Mouse (Mus musculus) heart, embryonic 12.5 days (tissue): ENCODE results near the gene Htr5b. TPM values are rescaled to one million over a fixed set of nuclear protein-coding genes. Genes with fewer than 3 reads are reported as not detected.

Source experiments
- ATAC-seq: fragments of 200-750 bp; cut with Nextera tagmentation; 2 replicates; pipeline ENCODE4 v1.8.0; 2017; ENCODE audit warnings: moderate TSS enrichment, moderate library complexity; ENCODE audit not compliant: insufficient number of reproducible peaks, low FRiP score
- H3K27ac ChIP-seq: fragments of 300-500 bp; sonication (generic); 2 replicates; pipeline ENCODE4 v1.5.1; 2016; ENCODE audit warnings: mild to moderate bottlenecking, moderate library complexity; ENCODE audit not compliant: poor library complexity, severe bottlenecking
- H3K27me3 ChIP-seq: fragments of 300-500 bp; sonication (generic); replicated peaks from 2 replicates; pipeline ENCODE4 v1.6.1; 2016; ENCODE audit warnings: mild to moderate bottlenecking, moderate library complexity
- H3K36me3 ChIP-seq: fragments of 300-500 bp; sonication (generic); 2 replicates; pipeline ENCODE4 v1.6.1; 2016; ENCODE audit warnings: mild to moderate bottlenecking, moderate library complexity
- H3K4me1 ChIP-seq: fragments of 300-500 bp; sonication (generic); replicated peaks from 2 replicates; pipeline ENCODE4 v1.6.1; 2016; ENCODE audit warnings: mild to moderate bottlenecking
- H3K4me2 ChIP-seq: fragments of 300-500 bp; sonication (generic); 2 replicates; pipeline ENCODE4 v1.6.1; 2016; ENCODE audit warnings: mild to moderate bottlenecking, moderate library complexity
- H3K4me3 ChIP-seq: fragments of 300-500 bp; sonication (generic); 2 replicates; pipeline ENCODE4 v1.5.1; 2016; ENCODE audit warnings: mild to moderate bottlenecking
- H3K9ac ChIP-seq: fragments of 300-500 bp; sonication (generic); 2 replicates; pipeline ENCODE4 v1.6.1; 2016; ENCODE audit warnings: mild to moderate bottlenecking, moderate library complexity
- H3K9me3 ChIP-seq: fragments of 300-500 bp; sonication (generic); replicated peaks from 2 replicates; pipeline ENCODE4 v1.6.1; 2016; ENCODE audit warnings: mild to moderate bottlenecking, moderate library complexity
- WGBS: fragments of 180-500 bp; shearing (Covaris S2); methylation state at CpG from one replicate; pipeline ENCODE4 v1.1.7; 2016; 5-methylcytosine and 5-hydroxymethylcytosine counted together
- polyA plus RNA-seq: library from polyadenylated mRNA; unstranded; fragments of >200 nt; fragmentation: Nextera tagmentation; extraction: Ambion mirVana; gene quantifications from 2 replicates; pipeline ENCODE4 v1.2.1, GENCODE M21; 2016

Gene Htr5b
- polyA plus RNA-seq = 0.26 TPM in 1 of 2 replicates, not detected in the other

DNA sequence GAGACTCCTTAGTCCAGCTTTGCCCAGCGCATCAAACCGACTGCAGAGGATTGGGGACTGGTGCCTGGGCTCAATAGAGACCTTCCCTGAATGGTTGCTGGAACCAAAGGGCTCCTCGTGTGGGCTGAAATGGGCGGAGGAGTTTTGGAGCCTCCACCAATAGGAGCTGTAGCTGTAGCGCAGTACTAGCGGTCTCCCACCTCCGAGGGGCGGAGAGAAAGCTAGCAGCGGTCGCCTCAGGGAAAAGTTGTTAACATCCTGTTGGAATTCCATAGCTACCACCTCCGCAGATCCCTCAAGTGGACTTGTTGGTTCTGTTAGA lies at the start of gene Htr5b:
Gene Htr5b (minus strand): TSS at position 67 of the 322 bp plus-strand sequence.
- Histone ChIP-seq H3K27me3 (peaks cover 42% of the 10 kb centered on the region), H3K9ac (0 out of 2 replicates have a peak within 1 kb of the TSS, but pooled peaks have one; percentile 1), H3K4me1 (peaks cover 14% of the 10 kb centered on the region), H3K9me3 (no peaks in the 10 kb centered on the region), H3K27ac (no peak within 1 kb of the TSS), H3K36me3 (no peaks in the 10 kb centered on the region), H3K4me3 (peak within 1 kb of the TSS; percentile 41), H3K4me2 (peak within 1 kb of the TSS; percentile 71)
- 1% methylated on average over 11 of the region's 11 CpGs for WGBS
- ATAC-seq = peak; percentile 80; the same call in 1 of the 2 replicates

DNA sequence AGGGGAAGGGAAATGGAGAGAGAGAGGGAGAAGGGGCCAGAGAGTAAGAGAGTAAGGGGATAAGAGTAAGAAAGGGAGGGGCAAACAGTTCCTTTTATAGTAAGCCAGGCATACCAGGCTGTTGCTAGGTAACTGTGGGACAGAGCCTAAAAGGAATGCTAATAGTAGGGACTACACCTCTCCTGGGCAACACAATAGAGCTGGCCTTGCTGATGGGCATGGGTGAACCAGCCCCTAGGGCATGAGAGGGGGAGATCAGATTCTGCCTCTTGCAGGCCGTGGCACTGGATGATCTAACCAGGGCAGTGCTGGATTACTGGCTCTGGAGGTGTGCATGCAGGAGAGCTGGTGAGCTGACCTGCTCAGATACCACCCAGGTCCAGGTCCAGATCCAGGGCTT lies 49.2 kb upstream of the Htr5b start:
- no peak overlapping the region for H3K4me2 ChIP-seq
- H3K9ac ChIP-seq = no peak overlapping the region
- no peaks in the 10 kb centered on the region for H3K4me1 ChIP-seq
- no peak overlapping the region for H3K4me3 ChIP-seq
- no peaks in the 10 kb centered on the region for H3K9me3 ChIP-seq
- no peak overlapping the region for H3K27ac ChIP-seq
- ATAC-seq = no peak
- H3K36me3 ChIP-seq = no peaks in the 10 kb centered on the region
- 60% methylated on average over 1 of the region's 1 CpGs for WGBS
- no peaks in the 10 kb centered on the region for H3K27me3 ChIP-seq

DNA sequence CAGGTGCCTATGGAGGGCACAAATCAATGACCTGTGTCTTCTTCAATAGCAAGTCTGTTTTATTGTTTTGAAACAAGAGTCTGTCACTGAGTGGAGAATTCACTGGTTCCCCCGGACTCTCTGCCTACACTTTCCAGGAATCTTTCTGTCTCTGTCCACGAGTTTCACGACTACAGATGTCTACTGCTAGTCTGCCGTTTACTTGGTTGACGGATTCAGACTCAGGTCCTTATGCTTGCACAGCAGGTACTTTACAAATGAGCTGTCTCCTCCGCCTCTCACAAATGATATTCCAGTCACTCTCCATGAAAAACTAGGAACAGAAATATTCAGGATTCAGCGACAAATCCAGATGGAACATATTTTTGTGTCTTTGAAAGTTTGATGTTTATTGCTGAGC lies 42.3 kb upstream of the Htr5b start:
- H3K9me3 ChIP-seq = no peaks in the 10 kb centered on the region
- H3K4me1 ChIP-seq = 0 out of 2 replicates have a peak, but pooled peaks cover 5% of the 10 kb centered on the region
- no peak for ATAC-seq
- H3K4me3 ChIP-seq = no peak overlapping the region
- no peak overlapping the region for H3K27ac ChIP-seq
- no peaks in the 10 kb centered on the region for H3K36me3 ChIP-seq
- H3K27me3 ChIP-seq = no peaks in the 10 kb centered on the region
- 72% methylated on average over 7 of the region's 7 CpGs for WGBS
- H3K4me2 ChIP-seq = no peak overlapping the region
- no peak overlapping the region for H3K9ac ChIP-seq

DNA sequence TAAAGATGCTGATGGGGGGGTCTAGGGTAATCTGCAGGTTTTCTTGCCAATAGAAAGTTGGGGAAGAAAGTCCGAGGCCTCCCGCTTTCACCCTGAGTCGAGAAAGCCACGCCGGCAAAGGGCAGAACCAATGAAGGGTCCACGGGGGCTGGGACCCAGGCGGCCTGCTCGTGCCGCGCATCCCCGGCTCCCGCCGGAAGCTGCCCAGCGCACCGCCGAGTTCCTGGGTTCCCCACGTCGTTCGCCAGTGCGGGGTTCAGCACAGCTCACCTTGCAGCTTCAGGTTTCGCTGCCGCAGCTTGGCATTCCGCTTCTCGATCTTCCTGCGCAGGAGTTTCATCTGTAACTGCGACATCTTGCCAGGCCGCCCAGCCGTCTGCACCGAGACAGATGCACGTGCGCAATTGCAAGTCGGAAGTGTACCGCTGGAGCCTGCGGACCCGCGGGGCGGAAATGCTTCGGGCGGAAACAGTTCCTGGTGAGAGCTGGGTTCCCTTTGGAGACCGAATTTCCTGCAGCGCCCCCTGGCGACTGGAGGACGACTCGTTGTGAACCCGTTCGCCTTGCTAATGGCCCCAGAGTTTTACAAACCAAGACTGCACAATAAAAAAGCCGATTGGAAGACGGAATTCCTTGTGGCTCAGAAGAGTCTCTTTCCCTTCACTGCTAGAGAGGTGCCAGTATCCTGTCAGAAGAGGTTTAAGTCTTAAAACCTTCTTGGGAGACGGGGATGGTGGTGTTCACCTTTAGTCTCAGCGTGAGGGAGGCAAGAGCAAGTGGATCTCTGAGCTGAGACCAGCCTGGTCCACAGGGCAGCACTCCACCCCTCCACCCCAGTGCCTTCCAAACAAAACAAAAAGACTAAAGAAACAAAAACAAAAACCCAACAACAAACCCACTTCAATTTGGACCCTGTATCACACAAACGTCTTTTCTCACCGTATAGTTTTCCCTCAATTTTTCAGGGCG lies 39.5 kb upstream of the Htr5b start, which contains the start of gene Ddx18:
Gene Ddx18 (minus strand): TSS at position 469 of the 969 bp plus-strand sequence.
- peak within 1 kb of the TSS; percentile 95 for H3K4me3 ChIP-seq
- H3K9me3 ChIP-seq = no peaks in the 10 kb centered on the region
- H3K9ac ChIP-seq = peak within 1 kb of the TSS; percentile 76
- 0 out of 2 replicates have a peak, but pooled peaks cover 5% of the 10 kb centered on the region for H3K4me1 ChIP-seq
- no peaks in the 10 kb centered on the region for H3K27me3 ChIP-seq
- 6% methylated on average over 53 of the region's 53 CpGs for WGBS
- H3K27ac ChIP-seq = 0 out of 2 replicates have a peak within 1 kb of the TSS, but pooled peaks have one; percentile 45
- peak within 1 kb of the TSS; percentile 76 for H3K4me2 ChIP-seq
- ATAC-seq = peak; percentile 94
- peaks cover 23% of the 10 kb centered on the region for H3K36me3 ChIP-seq

DNA sequence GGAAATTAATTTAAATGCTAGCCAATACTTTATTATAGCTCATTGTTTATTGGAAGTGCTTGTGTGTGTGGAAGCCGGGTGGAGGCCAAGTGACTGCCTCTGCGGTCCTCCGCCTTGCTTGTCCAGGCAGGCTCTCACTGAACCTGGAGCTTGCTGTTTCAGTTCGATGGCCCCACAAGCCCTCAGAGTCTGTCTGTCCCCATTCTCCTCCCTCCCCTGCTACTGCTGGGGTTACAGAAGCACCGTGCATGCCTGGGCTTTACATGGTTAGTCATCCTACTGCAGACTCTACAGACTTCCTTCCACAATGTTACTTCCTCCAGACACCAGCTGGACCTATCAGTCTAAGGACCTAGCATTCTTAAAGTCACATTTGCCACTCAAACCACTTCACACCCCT lies 29.6 kb upstream of the Htr5b start:
- no peak for ATAC-seq

DNA sequence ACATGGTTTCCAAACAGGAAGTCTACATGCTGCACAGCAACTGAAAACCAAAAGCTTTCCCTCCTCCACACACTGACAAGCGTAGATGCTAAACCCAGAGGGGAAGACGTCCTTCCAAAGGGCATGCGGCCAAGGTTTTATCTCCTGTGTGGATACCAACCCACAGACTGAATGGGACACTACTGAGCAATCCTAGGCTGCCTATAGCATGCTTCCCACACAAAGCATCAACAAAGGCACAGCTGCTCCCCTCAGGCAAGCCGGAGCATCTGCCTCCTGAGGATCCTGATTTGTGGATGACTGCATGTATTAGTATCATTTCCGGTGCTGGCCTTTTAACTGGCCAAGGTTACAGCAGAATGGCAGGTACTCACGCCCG lies 23.2 kb upstream of the Htr5b start:
- H3K27ac ChIP-seq = no peak overlapping the region
- WGBS = 75% methylated on average over 7 of the region's 7 CpGs
- no peak overlapping the region for H3K4me2 ChIP-seq
- peaks cover 63% of the 10 kb centered on the region for H3K36me3 ChIP-seq
- ATAC-seq = no peak
- no peaks in the 10 kb centered on the region for H3K27me3 ChIP-seq
- no peak overlapping the region for H3K9ac ChIP-seq
- no peak overlapping the region for H3K4me3 ChIP-seq
- no peaks in the 10 kb centered on the region for H3K4me1 ChIP-seq
- H3K9me3 ChIP-seq = no peaks in the 10 kb centered on the region

More for the DNA sequence above, 29.6 kb upstream of the Htr5b start:
- Histone ChIP-seq H3K9me3 (no peaks in the 10 kb centered on the region), H3K4me3 (no peak overlapping the region), H3K27me3 (no peaks in the 10 kb centered on the region), H3K27ac (no peak overlapping the region), H3K4me2 (no peak overlapping the region), H3K36me3 (peaks cover 95% of the 10 kb centered on the region), H3K9ac (no peak overlapping the region), H3K4me1 (no peaks in the 10 kb centered on the region)
- WGBS = 91% methylated on average over 5 of the region's 5 CpGs

DNA sequence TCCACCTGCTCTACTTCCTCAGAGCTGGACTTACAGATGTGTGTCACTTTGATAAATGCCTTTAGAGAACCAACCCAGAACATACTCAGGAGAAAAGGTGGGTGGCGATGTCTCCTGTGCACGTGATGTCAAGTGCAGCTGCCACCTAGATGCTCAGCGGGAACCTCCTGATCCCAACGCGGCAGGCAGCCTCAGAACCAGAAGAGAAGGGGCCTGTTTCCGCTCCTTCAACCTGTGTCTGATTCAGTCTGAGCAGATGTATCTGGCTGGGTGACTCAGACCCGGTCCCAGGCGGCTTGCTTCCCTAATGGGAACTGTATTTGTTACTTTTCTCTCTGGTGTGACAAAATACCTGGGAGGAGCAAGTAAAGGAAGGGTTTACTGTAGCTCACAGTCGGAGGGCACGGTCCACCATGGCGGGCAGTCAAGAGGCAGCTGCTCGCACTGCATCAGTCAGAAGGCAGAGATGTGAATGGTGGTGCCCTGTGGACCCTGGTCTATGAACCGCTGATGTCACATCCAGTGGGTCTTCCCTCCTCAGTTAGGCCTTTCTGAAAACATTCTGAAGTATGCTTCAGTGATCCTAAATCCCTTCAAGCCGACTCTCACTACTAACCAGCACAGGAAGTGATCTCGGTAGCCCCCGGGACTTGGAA lies 22.7 kb upstream of the Htr5b start:
- peaks cover 58% of the 10 kb centered on the region for H3K36me3 ChIP-seq
- H3K4me3 ChIP-seq = no peak overlapping the region
- H3K27ac ChIP-seq = no peak overlapping the region
- WGBS = 77% methylated on average over 16 of the region's 16 CpGs
- no peaks in the 10 kb centered on the region for H3K9me3 ChIP-seq
- no peaks in the 10 kb centered on the region for H3K27me3 ChIP-seq
- H3K9ac ChIP-seq = no peak overlapping the region
- no peaks in the 10 kb centered on the region for H3K4me1 ChIP-seq
- no peak for ATAC-seq
- H3K4me2 ChIP-seq = no peak overlapping the region

DNA sequence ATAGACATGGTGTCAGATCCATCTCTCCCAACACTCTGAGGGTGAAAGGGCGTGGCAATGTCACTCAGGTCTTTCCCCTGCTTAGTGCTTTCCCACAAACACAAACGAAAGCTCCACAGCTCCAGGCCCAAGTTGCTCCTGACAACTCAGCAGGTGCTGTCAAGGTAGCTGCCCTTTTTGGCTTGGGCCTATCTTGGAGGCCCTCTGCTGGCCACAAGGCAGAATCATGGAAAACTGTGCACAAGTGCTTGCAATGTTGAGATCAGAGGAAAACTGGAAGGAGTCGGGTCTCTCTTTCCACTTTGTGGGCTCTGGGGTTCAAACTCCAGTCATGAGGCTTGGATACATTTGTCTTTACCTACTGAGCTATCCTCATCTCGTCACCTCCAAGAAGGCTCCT lies 21.2 kb upstream of the Htr5b start:
- Histone ChIP-seq H3K4me2 (no peak overlapping the region), H3K9me3 (no peaks in the 10 kb centered on the region), H3K36me3 (peaks cover 43% of the 10 kb centered on the region), H3K9ac (no peak overlapping the region), H3K27ac (no peak overlapping the region), H3K4me3 (no peak overlapping the region), H3K27me3 (no peaks in the 10 kb centered on the region), H3K4me1 (no peaks in the 10 kb centered on the region)
- ATAC-seq = no peak
- WGBS = 75% methylated on average over 4 of the region's 4 CpGs

DNA sequence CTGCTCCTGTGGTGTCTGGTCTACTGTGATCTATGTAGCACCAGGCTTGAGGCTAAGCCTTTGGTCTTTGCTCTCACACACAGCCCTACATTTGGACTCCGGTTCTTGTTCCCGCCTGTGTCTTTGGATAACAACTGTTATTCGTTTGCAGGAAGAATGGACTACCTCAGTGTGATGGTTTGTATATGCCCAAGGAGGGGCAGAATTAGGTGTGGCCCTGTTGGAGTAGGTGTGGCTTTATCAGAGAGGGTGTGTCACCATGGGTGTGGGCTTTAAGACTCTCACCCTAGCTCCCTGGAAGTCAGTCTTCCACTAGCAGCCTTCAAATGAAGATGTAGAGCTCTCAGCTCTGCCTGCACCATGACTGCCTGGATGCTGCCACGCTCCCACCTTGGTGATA lies 20.4 kb upstream of the Htr5b start:
- WGBS = 89% methylated on average over 4 of the region's 4 CpGs
- H3K9me3 ChIP-seq = no peaks in the 10 kb centered on the region
- H3K4me2 ChIP-seq = no peak overlapping the region
- no peaks in the 10 kb centered on the region for H3K27me3 ChIP-seq
- no peak for ATAC-seq
- H3K27ac ChIP-seq = no peak overlapping the region
- no peak overlapping the region for H3K9ac ChIP-seq
- no peak overlapping the region for H3K4me3 ChIP-seq
- peaks cover 36% of the 10 kb centered on the region for H3K36me3 ChIP-seq
- no peaks in the 10 kb centered on the region for H3K4me1 ChIP-seq

DNA sequence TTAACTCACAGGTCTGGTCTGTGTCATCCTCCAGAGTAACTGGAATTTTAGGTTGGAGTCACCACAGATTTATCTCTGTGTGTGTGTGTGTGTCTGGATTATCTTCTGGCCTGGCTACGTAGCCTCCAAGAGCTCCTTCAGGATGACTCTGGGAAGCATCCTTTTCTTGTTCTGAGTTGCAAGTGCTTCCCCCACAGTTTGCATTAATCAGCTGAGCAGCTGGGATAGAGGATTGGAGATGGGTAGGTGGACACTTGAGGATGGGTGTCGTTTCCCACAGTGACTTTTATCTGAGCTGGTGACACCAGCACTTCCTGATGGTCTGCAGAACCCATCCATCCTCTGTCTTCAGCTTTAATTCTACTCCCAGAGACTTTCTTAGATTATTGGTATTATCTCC lies 18.6 kb upstream of the Htr5b start:
- no peak for ATAC-seq
- Histone ChIP-seq H3K4me3 (no peak overlapping the region), H3K4me1 (no peaks in the 10 kb centered on the region), H3K9ac (no peak overlapping the region), H3K9me3 (no peaks in the 10 kb centered on the region), H3K27ac (no peak overlapping the region), H3K36me3 (peaks cover 20% of the 10 kb centered on the region), H3K27me3 (no peaks in the 10 kb centered on the region), H3K4me2 (no peak overlapping the region)
- 35% methylated on average over 2 of the region's 2 CpGs for WGBS

DNA sequence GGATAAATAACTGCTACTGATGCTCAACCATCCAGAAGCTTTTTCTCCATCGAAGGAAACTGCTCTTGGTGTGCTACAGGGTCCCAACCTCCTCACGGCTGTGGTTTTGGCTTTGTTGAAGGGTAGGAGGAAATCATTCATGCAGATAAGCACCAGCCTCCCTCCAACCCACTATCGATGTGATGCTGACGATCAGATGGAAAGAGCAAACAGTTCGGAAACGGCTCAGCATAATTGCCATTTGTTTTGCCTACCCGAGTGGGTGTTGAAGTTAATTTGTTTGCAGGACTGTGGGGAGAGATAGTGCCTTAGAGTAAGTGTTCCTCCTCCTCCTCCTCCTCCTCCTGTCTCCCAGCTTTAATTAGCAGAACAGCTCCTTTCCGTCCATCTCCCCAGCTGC lies 12.1 kb upstream of the Htr5b start:
- no peaks in the 10 kb centered on the region for H3K9me3 ChIP-seq
- no peak overlapping the region for H3K4me3 ChIP-seq
- no peaks in the 10 kb centered on the region for H3K27me3 ChIP-seq
- no peak overlapping the region for H3K27ac ChIP-seq
- H3K9ac ChIP-seq = no peak overlapping the region
- no peak for ATAC-seq
- no peak overlapping the region for H3K4me2 ChIP-seq
- no peaks in the 10 kb centered on the region for H3K36me3 ChIP-seq
- no peaks in the 10 kb centered on the region for H3K4me1 ChIP-seq
- 60% methylated on average over 8 of the region's 8 CpGs for whole genome bisulfite sequencing
